21 mouse cellular contexts compared by ENCODE assay signal in the genomic region with DNA sequence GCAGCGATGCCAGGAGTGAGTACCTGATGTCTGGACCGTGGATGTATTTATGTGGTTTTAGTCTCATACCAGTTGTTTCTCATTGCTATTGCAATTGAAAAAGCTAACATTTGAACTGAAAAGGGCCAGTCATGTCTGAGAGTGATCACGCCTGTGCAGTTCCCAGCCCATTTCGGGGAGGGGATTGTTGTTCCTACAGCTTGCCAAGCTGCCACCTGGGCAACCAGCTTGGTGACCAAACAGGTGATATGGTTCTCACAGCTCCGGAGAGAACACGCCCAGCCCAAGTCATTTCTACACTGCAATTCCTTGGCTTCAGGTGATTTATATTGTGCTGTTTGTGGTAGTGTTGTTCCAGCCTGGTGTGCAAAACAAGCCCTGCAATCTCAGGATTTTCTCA.
DNase-seq lines count a peak whose midpoint lies in the region; ATAC-seq and TF ChIP-seq lines count a peak whose summit lies in the region.
"Had no signal": no experiment of that assay in that cellular context is flagged by ENCODE, and none has a peak within 500 bp of the region (broad histone marks: within the 10 kb centered on the region; RNA-seq: fewer than 3 reads in every experiment).

No protein-coding gene starts in this region.

- peaks cover 20% of the 10 kb centered on the region for H3K4me1 ChIP-seq in bone marrow macrophage, adult 2 months (ENCODE audit: control insufficient read depth, insufficient read depth, low read length)
- peaks cover 13% of the 10 kb centered on the region for H3K4me1 ChIP-seq in kidney, postnatal 0 days (replicated peaks; ENCODE audit: insufficient read depth, low read length)
- peaks cover 12% of the 10 kb centered on the region for H3K4me1 ChIP-seq in small intestine, adult 2 months (ENCODE audit: control insufficient read depth, insufficient read depth, insufficient read length, low read length)
- H3K4me1 ChIP-seq: embryonic facial prominence, embryonic 15.5 days had no signal

- peak; percentile 31 for DNase-seq in kidney, adult 9 months
- DNase-seq in kidney, adult 8-10 months, result no peak
- DNase-seq in kidney, postnatal 0 days (ENCODE audit: low spot score), result no peak
- DNase-seq in gastrocnemius, postnatal 4 days (ENCODE audit: low spot score in 2 of 2), result no peak
- no peak for DNase-seq in gastrocnemius, adult 8-10 months (ENCODE audit: low spot score in 2 of 2)
- DNase-seq in ovary, postnatal 10 days (ENCODE audit: low spot score), result no peak
- DNase-seq: adrenal gland, postnatal 25 days; cerebellum, adult 9-10 months; heart, adult 2 months; layer of hippocampus, postnatal 36 days; liver, postnatal 0 days; thymus, postnatal 25 days had no signal

- H3K4me3 ChIP-seq in bone marrow macrophage, adult 2 months (ENCODE audit: insufficient read depth, low read length), result no peak overlapping the region
- no peak overlapping the region for H3K4me3 ChIP-seq in kidney, postnatal 0 days (replicated peaks; ENCODE audit: low read depth, low read length)
- H3K4me3 ChIP-seq in small intestine, adult 2 months (ENCODE audit: low read depth, low read length), result no peak overlapping the region
- H3K4me3 ChIP-seq: embryonic facial prominence, embryonic 15.5 days; heart, adult 2 months; heart, embryonic 13.5 days; hindbrain, embryonic 12.5 days; limb, embryonic 12.5 days; midbrain, embryonic 10.5 days had no signal

- H3K9me3 ChIP-seq in kidney, postnatal 0 days (replicated peaks; ENCODE audit: low read length), result no peaks in the 10 kb centered on the region
- H3K9me3 ChIP-seq: embryonic facial prominence, embryonic 15.5 days; heart, embryonic 13.5 days; hindbrain, embryonic 12.5 days; limb, embryonic 12.5 days; midbrain, embryonic 10.5 days had no signal

- TF ChIP-seq POLR2A in bone marrow macrophage, adult 2 months (IDR thresholded peaks at IDR 0.05; ENCODE audit: borderline replicate concordance, low read depth, low read length), result no peak
- TF ChIP-seq POLR2A in small intestine, adult 2 months (IDR thresholded peaks at IDR 0.05; ENCODE audit: low read depth, low read length), result no peak

- no peak for ATAC-seq in kidney, postnatal 0 days (replicated peaks; ENCODE audit: low FRiP score, low read depth)
- ATAC-seq: forebrain, embryonic 14.5 days; liver, postnatal 0 days had no signal

- no peak overlapping the region for H3K9ac ChIP-seq in kidney, postnatal 0 days (ENCODE audit: low read depth, low read length)
- H3K9ac ChIP-seq: embryonic facial prominence, embryonic 15.5 days; heart, embryonic 13.5 days; hindbrain, embryonic 12.5 days; limb, embryonic 12.5 days; liver, postnatal 0 days had no signal

- H3K27ac ChIP-seq in bone marrow macrophage, adult 2 months (ENCODE audit: insufficient read depth, low read depth, low read length), result 0 out of 2 replicates have a peak overlapping the region, but pooled peaks have one; percentile 5
- H3K27ac ChIP-seq in kidney, postnatal 0 days, result peak overlapping the region; percentile 10; the same call in 1 of the 2 replicates
- peak overlapping the region; percentile 3; the same call in 1 of the 2 replicates for H3K27ac ChIP-seq in small intestine, adult 2 months (ENCODE audit: insufficient read depth, low read depth, low read length)
- H3K27ac ChIP-seq: embryonic facial prominence, embryonic 15.5 days; heart, adult 2 months; heart, embryonic 13.5 days; hindbrain, embryonic 12.5 days; limb, embryonic 12.5 days; midbrain, embryonic 10.5 days had no signal

- H3K27me3 ChIP-seq in kidney, postnatal 0 days (ENCODE audit: insufficient read depth, low read length), result no peaks in the 10 kb centered on the region
- no peaks in the 10 kb centered on the region for H3K27me3 ChIP-seq in small intestine, adult 2 months (ENCODE audit: control insufficient read depth, insufficient read depth, low read length)
- H3K27me3 ChIP-seq: embryonic facial prominence, embryonic 15.5 days; heart, embryonic 13.5 days; hindbrain, embryonic 12.5 days; limb, embryonic 12.5 days had no signal

- no peak overlapping the region for H3K4me2 ChIP-seq in kidney, postnatal 0 days (ENCODE audit: low read length)
- H3K4me2 ChIP-seq: embryonic facial prominence, embryonic 15.5 days; heart, embryonic 13.5 days; hindbrain, embryonic 12.5 days; limb, embryonic 12.5 days; liver, embryonic 11.5 days had no signal

- no peaks in the 10 kb centered on the region for H3K36me3 ChIP-seq in kidney, postnatal 0 days (ENCODE audit: insufficient read depth, low read length)
- no peaks in the 10 kb centered on the region for H3K36me3 ChIP-seq in small intestine, adult 2 months (ENCODE audit: control insufficient read depth, insufficient read depth, low read length)
- H3K36me3 ChIP-seq: embryonic facial prominence, embryonic 15.5 days; heart, embryonic 13.5 days; hindbrain, embryonic 12.5 days; limb, embryonic 12.5 days; midbrain, embryonic 10.5 days had no signal

- 42% methylated on average over 6 of the region's 6 CpGs for WGBS in kidney, postnatal 0 days
- 24% methylated on average over 6 of the region's 6 CpGs for WGBS in small intestine, adult 2 months

- no peak for TF ChIP-seq CTCF in bone marrow macrophage, adult 2 months (IDR thresholded peaks at IDR 0.05; ENCODE audit: low read depth, low read length)
- no peak for TF ChIP-seq CTCF in kidney, postnatal 0 days (IDR thresholded peaks at IDR 0.05; ENCODE audit: low read depth)
- TF ChIP-seq CTCF in small intestine, adult 2 months (IDR thresholded peaks at IDR 0.05; ENCODE audit: extremely low read depth, insufficient read length, insufficient replicate concordance, low read depth, low read length), result no peak
